Mouse (Mus musculus) small intestine, adult 2 months (tissue): Measurements from ENCODE around the gene C2cd4c.

Experiments
- CTCF ChIP-seq: fragments of 200-500 bp; IDR thresholded peaks from 2 replicates; pipeline ENCODE4 v1.5.1; 2012; ENCODE audit warnings: low read depth, mild to moderate bottlenecking, control low read depth, inconsistent platforms, low read length, moderate library complexity, mixed read lengths; ENCODE audit not compliant: insufficient replicate concordance, insufficient read length; ENCODE audit errors: extremely low read depth
- POLR2A ChIP-seq: fragments of 200-500 bp; IDR thresholded peaks from 2 replicates; pipeline ENCODE4 v1.6.1; 2012; ENCODE audit warnings: low read depth, mild to moderate bottlenecking, control low read depth, inconsistent platforms, low read length, moderate library complexity

DNA sequence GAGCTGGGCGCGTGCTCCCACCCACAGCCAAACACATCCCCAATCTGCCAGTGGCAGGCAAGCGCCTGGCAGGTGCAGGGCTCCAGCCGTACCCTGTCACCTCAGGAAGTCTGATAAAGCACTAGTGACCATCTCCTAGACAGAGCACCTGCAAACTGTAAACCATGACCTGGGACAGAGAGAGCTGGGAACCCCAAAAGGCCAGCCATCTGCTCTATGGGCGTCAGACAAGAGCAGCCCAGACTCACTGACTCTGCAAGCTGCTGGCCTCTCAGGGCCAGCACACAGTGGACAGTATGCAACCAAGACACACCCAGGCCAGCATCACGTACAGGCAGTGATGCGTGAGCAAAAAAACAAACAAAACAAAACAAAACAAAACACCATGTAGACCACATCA lies 34.9 kb downstream of the C2cd4c start:
- TF ChIP-seq CTCF (no peak), POLR2A (no peak)
